Mouse (Mus musculus) lung, postnatal 0 days (tissue): ENCODE results near the gene Klhl42. TPM values are rescaled to one million over a fixed set of nuclear protein-coding genes. Genes with fewer than 3 reads are reported as not detected.
A peak's percentile ranks its signal among the peaks of the same experiment; 100 is the strongest.

Source experiments
- ATAC-seq: fragments of 200-750 bp; cut with Nextera tagmentation; 2 replicates; pipeline ENCODE4 v1.8.0; 2017; ENCODE audit warnings: moderate library complexity
- DNase-seq: peaks from one replicate; pipeline ENCODE4 v3.0.0-alpha.2; 2016; ENCODE audit warnings: low spot score
- H3K27ac ChIP-seq: fragments of 300-500 bp; sonication (generic); 2 replicates; pipeline ENCODE4 v1.5.1; 2014; ENCODE audit warnings: antibody characterized with exemption, mild to moderate bottlenecking, low read length, mixed read lengths
- H3K27me3 ChIP-seq: fragments of 300-500 bp; sonication (generic); replicated peaks from 2 replicates; pipeline ENCODE4 v1.6.1; 2014; ENCODE audit warnings: low read length, mixed read lengths; ENCODE audit not compliant: insufficient read depth
- H3K36me3 ChIP-seq: fragments of 300-500 bp; sonication (generic); 2 replicates; pipeline ENCODE4 v1.6.1; 2014; ENCODE audit warnings: low read length, mixed read lengths; ENCODE audit not compliant: insufficient read depth
- H3K4me1 ChIP-seq: fragments of 300-500 bp; sonication (generic); 2 replicates; pipeline ENCODE4 v1.6.1; 2014; ENCODE audit warnings: antibody characterized with exemption, low read depth, low read length, mixed read lengths; ENCODE audit not compliant: insufficient read depth
- H3K4me2 ChIP-seq: fragments of 300-500 bp; sonication (generic); replicated peaks from 2 replicates; pipeline ENCODE4 v1.6.1; 2014; ENCODE audit warnings: low read depth, mild to moderate bottlenecking, low read length, moderate library complexity, mixed read lengths
- H3K4me3 ChIP-seq: fragments of 300-500 bp; sonication (generic); 2 replicates; pipeline ENCODE4 v1.5.1; 2014; ENCODE audit warnings: low read depth, low read length
- H3K9ac ChIP-seq: fragments of 300-500 bp; sonication (generic); replicated peaks from 2 replicates; pipeline ENCODE4 v1.6.1; 2014; ENCODE audit warnings: low read depth, mild to moderate bottlenecking
- H3K9me3 ChIP-seq: fragments of 300-500 bp; sonication (generic); 2 replicates; pipeline ENCODE4 v1.6.1; 2016; ENCODE audit warnings: low read length, mixed read lengths
- CTCF ChIP-seq: IDR thresholded peaks from 2 replicates; pipeline ENCODE4 v1.5.1; 2016; ENCODE audit warnings: antibody characterized with exemption, mild to moderate bottlenecking
- EP300 ChIP-seq: IDR thresholded peaks from 2 replicates; pipeline ENCODE4 v1.6.1; 2016; ENCODE audit warnings: antibody characterized with exemption, mild to moderate bottlenecking, control low read depth
- WGBS: fragments of 180-500 bp; shearing (Covaris S2); extraction: QIAGEN DNeasy Blood & Tissue Kit; methylation state at CpG from one replicate; pipeline ENCODE4 v1.1.7; 2014; 5-methylcytosine and 5-hydroxymethylcytosine counted together
- polyA plus RNA-seq: library from polyadenylated mRNA; unstranded; fragments of >200 nt; fragmentation: Nextera tagmentation; extraction: Ambion mirVana; gene quantifications from 2 replicates; pipeline ENCODE4 v1.2.1, GENCODE M21; 2015

Klhl42 gene
- polyA plus RNA-seq, 1 experiment from 2014 or later = 3.9 TPM

- Histone ChIP-seq H3K27ac (no peak overlapping the region), H3K9ac (no peak overlapping the region), H3K9me3 (no peaks in the 10 kb centered on the region), H3K36me3 (no peaks in the 10 kb centered on the region), H3K4me3 (no peak overlapping the region), H3K4me2 (no peak overlapping the region), H3K4me1 (peaks cover 9% of the 10 kb centered on the region; the same call in 1 of the 2 replicates), H3K27me3 (no peaks in the 10 kb centered on the region)
- TF ChIP-seq EP300 (no peak), CTCF (no peak)
- no peak for ATAC-seq
- WGBS = 79% methylated on average over 7 of the region's 7 CpGs
- no peak for DNase-seq
These were observed 3.6 kb downstream of the Klhl42 start for GRCm38 (mm10) chr6:147094771-147095170.

- H3K4me1 ChIP-seq = peaks cover 9% of the 10 kb centered on the region; the same call in 1 of the 2 replicates
- no peak for ATAC-seq
- H3K9me3 ChIP-seq = no peaks in the 10 kb centered on the region
- H3K27ac ChIP-seq = no peak overlapping the region
- no peak for DNase-seq
- 93% methylated on average over 4 of the region's 4 CpGs for WGBS
- no peaks in the 10 kb centered on the region for H3K27me3 ChIP-seq
- no peak overlapping the region for H3K4me3 ChIP-seq
- no peak overlapping the region for H3K4me2 ChIP-seq
- H3K36me3 ChIP-seq = no peaks in the 10 kb centered on the region
- no peak overlapping the region for H3K9ac ChIP-seq
- no peak for TF ChIP-seq CTCF
These were observed 4.9 kb downstream of the Klhl42 start for GRCm38 (mm10) chr6:147096109-147096508.

- Histone ChIP-seq H3K4me2 (no peak overlapping the region), H3K9ac (no peak overlapping the region), H3K9me3 (no peaks in the 10 kb centered on the region), H3K27ac (no peak overlapping the region), H3K4me1 (peaks cover 8% of the 10 kb centered on the region; the same call in 1 of the 2 replicates), H3K27me3 (no peaks in the 10 kb centered on the region), H3K4me3 (no peak overlapping the region), H3K36me3 (no peaks in the 10 kb centered on the region)
- ATAC-seq (no peak), DNase-seq (no peak)
- 72% methylated on average over 3 of the region's 3 CpGs for WGBS
- TF ChIP-seq CTCF (no peak), EP300 (no peak)
These were observed 5.8 kb downstream of the Klhl42 start for GRCm38 (mm10) chr6:147096934-147097333.

GRCm38 (mm10) chr6:147097346-147097929 lies 6.3 kb downstream of the Klhl42 start:
- no peaks in the 10 kb centered on the region for H3K27me3 ChIP-seq
- H3K9ac ChIP-seq = no peak overlapping the region
- H3K4me3 ChIP-seq = no peak overlapping the region
- H3K36me3 ChIP-seq = no peaks in the 10 kb centered on the region
- DNase-seq (no peak), ATAC-seq (no peak)
- H3K4me2 ChIP-seq = no peak overlapping the region
- H3K27ac ChIP-seq = no peak overlapping the region
- no peak for TF ChIP-seq EP300
- TF ChIP-seq CTCF = 0 out of 2 replicates have a peak, but pooled peaks have one; percentile 4
- peaks cover 3% of the 10 kb centered on the region; the same call in 1 of the 2 replicates for H3K4me1 ChIP-seq
- WGBS = 43% methylated on average over 8 of the region's 8 CpGs
- H3K9me3 ChIP-seq = no peaks in the 10 kb centered on the region

- 72% methylated on average over 19 of the region's 19 CpGs for WGBS
- H3K4me2 ChIP-seq = no peak overlapping the region
- H3K9ac ChIP-seq = no peak overlapping the region
- H3K4me1 ChIP-seq = no peaks in the 10 kb centered on the region
- no peaks in the 10 kb centered on the region for H3K36me3 ChIP-seq
- no peak overlapping the region for H3K27ac ChIP-seq
- no peak overlapping the region for H3K4me3 ChIP-seq
- no peaks in the 10 kb centered on the region for H3K9me3 ChIP-seq
- TF ChIP-seq CTCF = 0 out of 2 replicates have a peak, but pooled peaks have one; percentile 3
- TF ChIP-seq EP300 = no peak
- DNase-seq (no peak), ATAC-seq (no peak)
- no peaks in the 10 kb centered on the region for H3K27me3 ChIP-seq
These were observed 8.5 kb downstream of the Klhl42 start for GRCm38 (mm10) chr6:147099458-147100277.

- TF ChIP-seq EP300 (no peak), CTCF (peak; percentile 25; the same call in 1 of the 2 replicates)
- 95% methylated on average over 3 of the region's 3 CpGs for WGBS
- DNase-seq (no peak), ATAC-seq (no peak)
- Histone ChIP-seq H3K9me3 (no peaks in the 10 kb centered on the region), H3K4me1 (no peaks in the 10 kb centered on the region), H3K27ac (no peak overlapping the region), H3K9ac (no peak overlapping the region), H3K36me3 (no peaks in the 10 kb centered on the region; the same call in 1 of the 2 replicates), H3K4me2 (no peak overlapping the region), H3K4me3 (no peak overlapping the region), H3K27me3 (no peaks in the 10 kb centered on the region)
These were observed 11.1 kb downstream of the Klhl42 start for GRCm38 (mm10) chr6:147102293-147102692.
